Mouse (Mus musculus) embryonic facial prominence, embryonic 14.5 days (tissue): ENCODE measurements around the gene Dgkz. TPM values are rescaled to one million over a fixed set of nuclear protein-coding genes. Genes with fewer than 3 reads are reported as not detected.
A peak's percentile ranks its signal among the peaks of the same experiment; 100 is the strongest.

Experiments
- ATAC-seq: fragments of 200-750 bp; cut with Nextera tagmentation; 2 replicates; pipeline ENCODE4 v1.8.0; 2017; ENCODE audit warnings: low read depth, moderate number of reproducible peaks, moderate TSS enrichment
- DNase-seq: peaks from one replicate; pipeline ENCODE4 v3.0.0-alpha.2; 2015; ENCODE audit warnings: low spot score
- H3K27ac ChIP-seq: fragments of 300-500 bp; sonication (generic); replicated peaks from 2 replicates; pipeline ENCODE4 v1.5.1; 2014; ENCODE audit warnings: low read depth, mild to moderate bottlenecking, low read length, moderate library complexity
- H3K27me3 ChIP-seq: fragments of 300-500 bp; sonication (generic); replicated peaks from 2 replicates; pipeline ENCODE4 v1.6.1; 2014; ENCODE audit warnings: low read length; ENCODE audit not compliant: control insufficient read depth, insufficient read depth
- H3K36me3 ChIP-seq: fragments of 300-500 bp; sonication (generic); 2 replicates; pipeline ENCODE4 v1.6.1; 2014; ENCODE audit warnings: low read length, mixed read lengths; ENCODE audit not compliant: control insufficient read depth, insufficient read depth
- H3K4me1 ChIP-seq: fragments of 300-500 bp; sonication (generic); 2 replicates; pipeline ENCODE4 v1.6.1; 2014; ENCODE audit warnings: antibody characterized with exemption, low read length; ENCODE audit not compliant: control insufficient read depth, insufficient read depth
- H3K4me2 ChIP-seq: fragments of 300-500 bp; sonication (generic); 2 replicates; pipeline ENCODE4 v1.6.1; 2014; ENCODE audit warnings: low read depth, mild to moderate bottlenecking, low read length, moderate library complexity, mixed read lengths
- H3K4me3 ChIP-seq: fragments of 300-500 bp; sonication (generic); 2 replicates; pipeline ENCODE4 v1.5.1; 2014; ENCODE audit warnings: low read depth, mild to moderate bottlenecking, low read length
- H3K9ac ChIP-seq: fragments of 300-500 bp; sonication (generic); 2 replicates; pipeline ENCODE4 v1.6.1; 2014; ENCODE audit warnings: low read depth, mild to moderate bottlenecking, low read length, moderate library complexity, mixed read lengths
- H3K9me3 ChIP-seq: fragments of 300-500 bp; sonication (generic); 2 replicates; pipeline ENCODE4 v1.6.1; 2016; ENCODE audit warnings: low read length; ENCODE audit not compliant: control insufficient read depth
- WGBS: fragments of 180-500 bp; shearing (Covaris S2); extraction: QIAGEN DNeasy Blood & Tissue Kit; methylation state at CpG from one replicate; pipeline ENCODE4 v1.1.7; 2014; 5-methylcytosine and 5-hydroxymethylcytosine counted together
- polyA plus RNA-seq: library from polyadenylated mRNA; unstranded; fragments of >200 nt; fragmentation: Nextera tagmentation; extraction: Ambion mirVana; gene quantifications from 2 replicates; pipeline ENCODE4 v1.2.1, GENCODE M21; 2014

Gene Dgkz
- 44.9 and 47.4 TPM in 2 replicates for polyA plus RNA-seq

DNA sequence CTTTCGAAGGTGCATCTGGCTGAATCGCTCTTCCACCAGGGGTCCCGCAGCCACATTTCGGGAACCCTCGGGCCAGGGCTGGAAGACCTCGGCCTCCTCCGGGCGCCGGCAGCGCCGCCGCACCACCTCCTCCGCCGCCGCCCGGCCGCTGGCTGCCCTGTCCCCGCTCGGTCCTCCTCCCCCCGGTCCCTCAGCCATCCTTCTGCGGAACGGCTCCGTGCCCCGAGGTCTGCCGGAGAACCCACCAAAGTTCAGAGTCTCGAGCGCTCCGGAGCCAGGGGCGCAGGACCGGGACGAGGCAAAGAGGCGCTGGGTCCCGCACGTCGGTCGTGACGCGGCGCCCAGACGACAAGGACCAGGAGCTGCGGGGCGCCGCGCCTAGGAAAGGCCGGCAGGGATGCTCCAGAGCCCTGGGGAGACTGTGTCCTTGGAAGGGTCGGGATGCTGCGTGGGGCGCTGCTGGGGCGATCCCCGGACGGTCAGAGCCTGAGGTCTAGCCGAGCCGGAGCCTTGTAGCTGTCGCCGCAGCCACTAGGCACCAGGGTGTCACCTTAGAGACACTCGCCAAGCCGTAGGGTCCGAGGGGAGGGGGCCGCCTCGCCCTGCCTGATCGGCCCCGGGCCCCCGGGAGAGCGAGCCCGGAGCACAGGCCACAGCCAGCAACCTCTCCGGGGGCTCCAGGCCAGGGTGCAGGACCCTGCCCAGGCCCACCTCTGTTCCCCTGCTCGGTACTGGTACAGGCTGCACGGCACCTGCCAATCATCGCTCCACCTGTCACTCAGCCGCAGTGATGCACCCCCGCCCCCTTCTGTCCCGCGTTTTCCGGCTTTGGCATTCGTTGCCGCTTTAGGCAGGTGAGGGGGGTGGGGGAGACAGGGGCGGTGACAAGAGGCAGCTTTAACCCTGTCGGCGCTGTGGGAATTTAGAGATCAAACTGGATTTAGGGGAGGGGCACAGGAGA, at the start of gene Dgkz:
TSS of gene Dgkz (minus strand) at position 284 of the 961 bp plus-strand sequence.
- Histone ChIP-seq H3K9me3 (no peaks in the 10 kb centered on the region), H3K4me3 (peak within 1 kb of the TSS; percentile 39), H3K27ac (no peak within 1 kb of the TSS), H3K27me3 (peaks cover 35% of the 10 kb centered on the region), H3K36me3 (no peaks in the 10 kb centered on the region), H3K9ac (peak within 1 kb of the TSS; percentile 62), H3K4me1 (peaks cover 18% of the 10 kb centered on the region), H3K4me2 (peak within 1 kb of the TSS; percentile 66)
- ATAC-seq (peak; percentile 16; the same call in 1 of the 2 replicates), DNase-seq (no peak)
- WGBS, result 2% methylated on average over 44 of the region's 79 CpGs

DNA sequence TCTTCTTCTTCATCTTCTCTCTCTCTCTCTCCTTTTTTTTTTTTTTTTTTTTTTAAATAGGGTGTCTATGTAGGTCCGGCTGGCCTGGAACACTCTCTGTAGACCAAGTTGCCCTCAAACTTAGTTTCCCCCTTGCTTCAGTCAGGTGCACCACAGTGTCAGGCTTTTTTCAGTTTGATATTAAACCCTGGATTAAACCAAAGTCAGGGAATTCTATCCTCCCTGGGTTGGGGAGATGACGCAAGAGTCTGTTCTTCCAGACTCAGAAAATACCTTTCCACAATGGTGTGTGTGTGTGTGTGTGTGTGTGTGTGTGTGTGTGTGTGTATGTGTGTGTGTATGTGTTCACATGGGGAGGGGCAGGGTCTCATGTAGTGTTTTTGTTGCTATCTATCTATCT, 49.5 kb upstream of the Dgkz start:
- 96% methylated on average over 2 of the region's 2 CpGs for WGBS
- Histone ChIP-seq H3K27me3 (no peaks in the 10 kb centered on the region; the same call in 1 of the 2 replicates), H3K27ac (no peak overlapping the region), H3K4me2 (no peak overlapping the region), H3K4me1 (peaks cover 22% of the 10 kb centered on the region), H3K9ac (no peak overlapping the region), H3K36me3 (no peaks in the 10 kb centered on the region), H3K9me3 (no peaks in the 10 kb centered on the region), H3K4me3 (no peak overlapping the region)
- no peak for ATAC-seq
- no peak for DNase-seq

DNA sequence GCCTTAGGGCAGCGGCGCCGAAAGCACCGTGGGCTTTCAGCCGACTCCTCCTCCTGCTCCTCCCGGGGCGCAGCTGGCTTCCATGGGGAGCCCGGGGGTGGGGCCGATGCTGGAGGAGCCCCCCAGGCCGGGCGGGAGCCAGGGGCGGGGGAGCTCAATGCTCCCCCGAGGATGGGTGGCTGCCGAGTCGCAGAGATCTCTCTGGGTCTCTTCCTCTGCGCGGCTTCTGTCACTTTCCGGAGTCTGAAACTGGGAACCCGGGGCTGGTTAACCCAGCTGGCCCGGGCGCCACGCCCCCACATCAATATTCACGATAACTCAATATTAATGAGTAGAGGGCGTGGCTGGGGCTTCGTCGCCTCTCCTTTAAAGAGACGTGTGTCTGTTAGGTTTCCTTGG, 48.6 kb upstream of the Dgkz start, which contains the start of gene Creb3l1:
TSS of gene Creb3l1 (minus strand) at position 229 of the 399 bp plus-strand sequence.
- 2% methylated on average over 14 of the region's 27 CpGs for WGBS
- peak within 1 kb of the TSS; percentile 75 for H3K4me3 ChIP-seq
- H3K9ac ChIP-seq, result peak within 1 kb of the TSS; percentile 83
- no peaks in the 10 kb centered on the region; the same call in 1 of the 2 replicates for H3K27me3 ChIP-seq
- no peaks in the 10 kb centered on the region for H3K9me3 ChIP-seq
- ATAC-seq, result peak; percentile 27
- H3K36me3 ChIP-seq, result no peaks in the 10 kb centered on the region
- H3K4me1 ChIP-seq, result peaks cover 22% of the 10 kb centered on the region
- peak; percentile 91 for DNase-seq
- peak within 1 kb of the TSS; percentile 74 for H3K4me2 ChIP-seq
- H3K27ac ChIP-seq, result peak within 1 kb of the TSS; percentile 83

DNA sequence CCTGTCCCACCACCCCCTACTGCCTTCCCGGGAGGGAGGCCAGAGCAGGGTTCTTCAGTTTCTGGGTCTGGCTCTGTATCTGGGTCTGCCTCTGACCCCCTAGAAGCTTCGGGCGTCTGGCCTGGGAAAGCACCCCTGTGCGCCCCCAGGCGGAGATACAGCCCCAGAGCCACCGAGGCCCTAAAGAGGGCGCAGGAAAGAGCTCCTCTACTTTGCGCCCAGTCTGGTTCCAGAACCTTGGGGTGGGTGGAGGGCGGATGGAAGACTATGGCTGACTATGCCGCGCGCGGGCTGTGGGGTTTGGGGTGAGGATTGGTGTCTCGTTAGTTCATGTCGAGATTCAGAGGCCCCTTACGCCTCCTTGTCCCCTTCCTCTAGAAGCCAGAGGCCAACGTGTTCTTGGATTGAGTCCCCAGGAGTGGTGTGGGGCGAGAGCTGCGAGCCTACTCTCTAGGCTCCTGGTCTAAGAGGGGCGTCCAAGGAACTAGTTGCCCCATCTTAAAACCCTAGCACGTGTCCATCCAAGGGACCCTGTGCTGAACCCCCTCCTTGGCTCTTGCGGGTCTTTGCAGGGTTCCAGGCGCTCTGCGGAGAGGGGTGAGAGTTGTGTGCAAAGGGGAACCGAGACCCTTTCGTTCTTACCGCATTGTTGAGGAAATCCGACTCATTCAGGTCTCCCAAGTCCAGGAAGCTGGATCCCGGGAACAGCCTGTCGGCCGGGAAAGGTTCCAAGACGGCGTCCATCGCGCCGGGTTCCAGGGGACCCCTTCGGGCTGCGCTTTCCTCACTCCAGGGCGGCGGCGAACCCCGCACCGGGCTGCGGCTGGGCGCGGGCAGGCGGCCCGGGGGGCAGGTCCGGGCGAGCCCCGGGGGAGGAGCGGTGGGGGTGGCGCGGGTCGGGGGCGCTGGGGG, 48.0 kb upstream of the Dgkz start:
- Histone ChIP-seq H3K4me1 (peaks cover 22% of the 10 kb centered on the region), H3K36me3 (no peaks in the 10 kb centered on the region), H3K9ac (peak overlapping the region; percentile 83), H3K9me3 (no peaks in the 10 kb centered on the region), H3K27me3 (no peaks in the 10 kb centered on the region; the same call in 1 of the 2 replicates), H3K4me2 (peak overlapping the region; percentile 74), H3K4me3 (peak overlapping the region; percentile 75), H3K27ac (peak overlapping the region; percentile 83)
- WGBS, result 3% methylated on average over 29 of the region's 56 CpGs
- peak; percentile 75 for DNase-seq
- peak; percentile 64 for ATAC-seq

GRCm38 (mm10) chr2:92020676-92021265, 45.1 kb upstream of the Dgkz start:
- H3K27ac ChIP-seq, result no peak overlapping the region
- no peak overlapping the region for H3K9ac ChIP-seq
- DNase-seq (peak; percentile 40), ATAC-seq (no peak)
- H3K4me1 ChIP-seq, result peaks cover 33% of the 10 kb centered on the region
- no peaks in the 10 kb centered on the region for H3K9me3 ChIP-seq
- H3K4me3 ChIP-seq, result no peak overlapping the region
- H3K36me3 ChIP-seq, result no peaks in the 10 kb centered on the region
- H3K4me2 ChIP-seq, result peak overlapping the region; percentile 29
- no peaks in the 10 kb centered on the region; the same call in 1 of the 2 replicates for H3K27me3 ChIP-seq
- WGBS, result 29% methylated on average over 4 of the region's 4 CpGs

GRCm38 (mm10) chr2:92017440-92017839, 41.8 kb upstream of the Dgkz start:
- no peak for ATAC-seq
- H3K4me1 ChIP-seq, result peaks cover 41% of the 10 kb centered on the region
- 36% methylated on average over 1 of the region's 1 CpGs for WGBS

GRCm38 (mm10) chr2:92016981-92017380, 41.3 kb upstream of the Dgkz start:
- no peak overlapping the region for H3K9ac ChIP-seq
- no peak overlapping the region for H3K27ac ChIP-seq
- H3K36me3 ChIP-seq, result no peaks in the 10 kb centered on the region
- H3K27me3 ChIP-seq, result no peaks in the 10 kb centered on the region
- no peak for ATAC-seq
- peak; percentile 80 for DNase-seq
- H3K4me1 ChIP-seq, result peaks cover 41% of the 10 kb centered on the region
- no peaks in the 10 kb centered on the region for H3K9me3 ChIP-seq
- 30% methylated on average over 3 of the region's 3 CpGs for WGBS
- no peak overlapping the region for H3K4me2 ChIP-seq
- no peak overlapping the region for H3K4me3 ChIP-seq

More at GRCm38 (mm10) chr2:92017440-92017839, 41.8 kb upstream of the Dgkz start:
- H3K27ac ChIP-seq, result no peak overlapping the region
- no peak overlapping the region for H3K4me2 ChIP-seq
- no peaks in the 10 kb centered on the region for H3K27me3 ChIP-seq
- no peaks in the 10 kb centered on the region for H3K9me3 ChIP-seq
- DNase-seq, result no peak
- H3K36me3 ChIP-seq, result no peaks in the 10 kb centered on the region
- H3K9ac ChIP-seq, result no peak overlapping the region
- no peak overlapping the region for H3K4me3 ChIP-seq

DNA sequence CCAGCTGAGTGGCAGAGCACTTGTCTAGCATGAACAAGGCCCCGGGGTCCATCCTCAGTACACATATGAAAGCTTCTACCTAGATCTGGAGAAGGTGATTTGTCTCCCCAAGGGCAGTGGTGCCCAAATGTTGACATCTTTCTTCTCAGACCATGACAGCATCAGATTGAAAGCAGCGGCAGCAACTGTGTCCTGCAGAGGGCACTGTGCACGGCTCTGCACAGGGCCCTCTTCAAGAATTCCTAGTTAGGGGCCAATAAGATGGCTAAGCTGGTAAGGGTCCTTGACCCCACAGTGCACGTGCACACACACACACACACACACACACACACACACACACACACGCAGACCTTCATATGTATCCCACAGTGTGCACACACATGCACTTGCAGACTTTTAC, 39.2 kb upstream of the Dgkz start:
- no peak for ATAC-seq
- no peaks in the 10 kb centered on the region for H3K27me3 ChIP-seq
- no peak overlapping the region for H3K4me3 ChIP-seq
- H3K9ac ChIP-seq, result no peak overlapping the region
- H3K9me3 ChIP-seq, result no peaks in the 10 kb centered on the region
- no peaks in the 10 kb centered on the region for H3K36me3 ChIP-seq
- no peak overlapping the region for H3K4me2 ChIP-seq
- no peak for DNase-seq
- WGBS, result 81% methylated on average over 5 of the region's 5 CpGs
- H3K27ac ChIP-seq, result no peak overlapping the region
- peaks cover 31% of the 10 kb centered on the region for H3K4me1 ChIP-seq
